Mouse (Mus musculus): Measurements from ENCODE around the gene Lrmda.

Lrmda gene

GRCm38 (mm10) chr14:22902116-22902515, 882.6 kb downstream of the Lrmda start:
- no peak for DNase-seq (ENCODE audit: low spot score)

GRCm38 (mm10) chr14:22902914-22903313, 883.4 kb downstream of the Lrmda start:
- DNase-seq (ENCODE audit: low spot score): no peak

GRCm38 (mm10) chr14:22905741-22906667, 886.5 kb downstream of the Lrmda start:
- DNase-seq (ENCODE audit: low spot score): no peak

GRCm38 (mm10) chr14:22906716-22907115, 887.2 kb downstream of the Lrmda start:
- no peak for DNase-seq (ENCODE audit: low spot score)

- no peak for DNase-seq (ENCODE audit: low spot score)
Observed at GRCm38 (mm10) chr14:22907221-22907620, 887.7 kb downstream of the Lrmda start.

- no peak for DNase-seq (ENCODE audit: low spot score)
Observed at GRCm38 (mm10) chr14:22908006-22908405, 888.5 kb downstream of the Lrmda start.

GRCm38 (mm10) chr14:22915463-22915862, 896.0 kb downstream of the Lrmda start:
- DNase-seq (ENCODE audit: low spot score): no peak

GRCm38 (mm10) chr14:22918499-22918898, 899.0 kb downstream of the Lrmda start:
- DNase-seq (ENCODE audit: low spot score): no peak

GRCm38 (mm10) chr14:22918931-22919330, 899.4 kb downstream of the Lrmda start:
- DNase-seq (ENCODE audit: low spot score): no peak

- no peak for DNase-seq (ENCODE audit: low spot score)
Observed at GRCm38 (mm10) chr14:22921152-22921551, 901.6 kb downstream of the Lrmda start.

GRCm38 (mm10) chr14:22921796-22922195, 902.3 kb downstream of the Lrmda start:
- DNase-seq (ENCODE audit: low spot score): no peak

- no peak for DNase-seq (ENCODE audit: low spot score)
Observed at GRCm38 (mm10) chr14:22922571-22922970, 903.1 kb downstream of the Lrmda start.

GRCm38 (mm10) chr14:22923251-22923650, 903.7 kb downstream of the Lrmda start:
- DNase-seq (ENCODE audit: low spot score): no peak

- DNase-seq (ENCODE audit: low spot score): no peak
Observed at GRCm38 (mm10) chr14:22928263-22928662, 908.8 kb downstream of the Lrmda start.

- no peak for DNase-seq (ENCODE audit: low spot score)
Observed at GRCm38 (mm10) chr14:22928683-22929082, 909.2 kb downstream of the Lrmda start.

GRCm38 (mm10) chr14:22929585-22929984, 910.1 kb downstream of the Lrmda start:
- no peak for DNase-seq (ENCODE audit: low spot score)

- no peak for DNase-seq (ENCODE audit: low spot score)
Observed at GRCm38 (mm10) chr14:22930488-22931046, 911.1 kb downstream of the Lrmda start.

- DNase-seq (ENCODE audit: low spot score): no peak
Observed at GRCm38 (mm10) chr14:22931114-22931822, 911.8 kb downstream of the Lrmda start.

GRCm38 (mm10) chr14:22936701-22937100, 917.2 kb downstream of the Lrmda start:
- no peak for DNase-seq (ENCODE audit: low spot score)

GRCm38 (mm10) chr14:22940576-22940975, 921.1 kb downstream of the Lrmda start:
- no peak for DNase-seq (ENCODE audit: low spot score)

GRCm38 (mm10) chr14:22942569-22942968, 923.1 kb downstream of the Lrmda start:
- no peak for DNase-seq (ENCODE audit: low spot score)

GRCm38 (mm10) chr14:22949466-22949865, 930.0 kb downstream of the Lrmda start:
- DNase-seq (ENCODE audit: low spot score): no peak

- no peak for DNase-seq (ENCODE audit: low spot score)
Observed at GRCm38 (mm10) chr14:22952981-22953380, 933.5 kb downstream of the Lrmda start.

All from ovary, postnatal 14 days (tissue).